Mouse (Mus musculus): ENCODE data around the gene Zbtb4.
"Not testable (repeated sequence)": the region's sequence is repeated elsewhere in the genome, so short reads cannot be mapped to it uniquely, and the experiment has no call there.

Gene Zbtb4

GRCm38 (mm10) chr11:69765221-69766125 is at the start of gene Zbtb4:
Gene Zbtb4 (plus strand): TSS chr11:69765912.
- peak; percentile 58 for DNase-seq

- DNase-seq: no peak
These were observed 49.8 kb upstream of the Zbtb4 start for GRCm38 (mm10) chr11:69715929-69716328.

GRCm38 (mm10) chr11:69716953-69717352 is 48.8 kb upstream of the Zbtb4 start:
- DNase-seq: no peak

GRCm38 (mm10) chr11:69718661-69719060 is 47.1 kb upstream of the Zbtb4 start:
- no peak for DNase-seq

GRCm38 (mm10) chr11:69719423-69719822 is 46.3 kb upstream of the Zbtb4 start:
- no peak for DNase-seq

- no peak for DNase-seq
These were observed 44.9 kb upstream of the Zbtb4 start for GRCm38 (mm10) chr11:69720852-69721251.

- DNase-seq: no peak
These were observed 42.6 kb upstream of the Zbtb4 start for GRCm38 (mm10) chr11:69723074-69723473.

- no peak for DNase-seq
These were observed 39.8 kb upstream of the Zbtb4 start for GRCm38 (mm10) chr11:69725951-69726350.

GRCm38 (mm10) chr11:69729063-69729462 is 36.6 kb upstream of the Zbtb4 start:
- peak; percentile 73 for DNase-seq

- not testable (repeated sequence) for DNase-seq
These were observed 34.3 kb upstream of the Zbtb4 start for GRCm38 (mm10) chr11:69731408-69731807.

- no peak for DNase-seq
These were observed 14.1 kb upstream of the Zbtb4 start for GRCm38 (mm10) chr11:69751635-69752034.

- no peak for DNase-seq
These were observed 13.0 kb upstream of the Zbtb4 start for GRCm38 (mm10) chr11:69752686-69753085.

GRCm38 (mm10) chr11:69754233-69754632 is 11.5 kb upstream of the Zbtb4 start:
- DNase-seq: no peak

GRCm38 (mm10) chr11:69754701-69755100 is 11.0 kb upstream of the Zbtb4 start:
- DNase-seq: peak; percentile 85

GRCm38 (mm10) chr11:69757303-69758089 is 8.2 kb upstream of the Zbtb4 start:
- no peak for DNase-seq

GRCm38 (mm10) chr11:69758090-69758456 is 7.6 kb upstream of the Zbtb4 start:
- DNase-seq: peak; percentile 96

- DNase-seq: peak; percentile 99
These were observed 7.2 kb upstream of the Zbtb4 start, which contains the start of gene Polr2a for GRCm38 (mm10) chr11:69758478-69758970. Gene Polr2a (minus strand): TSS chr11:69758637.

GRCm38 (mm10) chr11:69758971-69759721 is 6.6 kb upstream of the Zbtb4 start:
- DNase-seq: peak; percentile 97

- no peak for DNase-seq
These were observed 5.4 kb upstream of the Zbtb4 start for GRCm38 (mm10) chr11:69760160-69760900.

GRCm38 (mm10) chr11:69760901-69761200 is 4.9 kb upstream of the Zbtb4 start:
- DNase-seq: no peak

GRCm38 (mm10) chr11:69761868-69762267 is 3.8 kb upstream of the Zbtb4 start, which contains the start of gene Slc35g3:
Gene Slc35g3 (minus strand): TSS chr11:69761968.
- DNase-seq: no peak

- DNase-seq: peak; percentile 35
These were observed 2.2 kb upstream of the Zbtb4 start for GRCm38 (mm10) chr11:69763551-69763950.

All from retina, postnatal 1 day (tissue).